Mouse (Mus musculus): ENCODE measurements around the gene Ppp1r9b.

DNA sequence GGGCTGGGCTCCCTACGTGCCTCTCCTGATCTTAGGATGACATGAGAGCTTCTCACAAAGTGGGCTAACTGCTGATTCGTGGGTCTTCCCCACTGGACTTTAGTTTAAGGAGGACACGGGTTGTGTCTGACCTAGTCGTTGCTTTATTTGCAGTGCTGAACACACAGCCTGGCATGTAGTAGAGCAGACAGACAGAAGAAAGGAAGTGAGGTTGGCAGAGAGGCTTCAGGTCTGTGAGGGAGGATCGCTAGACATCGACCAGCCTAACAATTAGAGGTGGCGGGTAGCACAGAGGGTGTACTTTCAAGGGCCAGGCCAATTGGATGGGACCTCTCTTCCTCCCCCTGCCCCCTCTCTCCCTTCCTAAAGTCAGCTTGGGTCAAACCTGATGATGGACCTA is 52.8 kb downstream of the Ppp1r9b start:
- TF ChIP-seq CTCF (IDR thresholded peaks at IDR 0.05; ENCODE audit: borderline replicate concordance, control insufficient read depth, extremely low read depth, insufficient read depth, low read length, poor library complexity) = no peak
- no peak for TF ChIP-seq POLR2A (IDR thresholded peaks at IDR 0.05; ENCODE audit: control insufficient read depth, extremely low read depth, insufficient read depth, low read length, poor library complexity)
